17 mouse cellular contexts compared by ENCODE assay signal in genomic region chr7:101516460-101516859, GRCm38 (mm10).
DNase-seq lines count a peak whose midpoint lies in the region; ATAC-seq and TF ChIP-seq lines count a peak whose summit lies in the region.
"Had no signal": no experiment of that assay in that cellular context is flagged by ENCODE, and none has a peak within 500 bp of the region (broad histone marks: within the 10 kb centered on the region; RNA-seq: fewer than 3 reads in every experiment).

No protein-coding gene starts in this region.

- 66% methylated on average over 6 of the region's 6 CpGs for WGBS in kidney, postnatal 0 days
- 61% methylated on average over 6 of the region's 6 CpGs for WGBS in kidney, embryonic 15.5 days

- peak; percentile 19; the same call in 1 of the 2 replicates for TF ChIP-seq CTCF in kidney, postnatal 0 days (IDR thresholded peaks at IDR 0.05; ENCODE audit: low read depth)

- no peak for ATAC-seq in kidney, postnatal 0 days (replicated peaks; ENCODE audit: low FRiP score, low read depth)
- ATAC-seq in kidney, embryonic 15.5 days (replicated peaks; ENCODE audit: low FRiP score), result no peak
- ATAC-seq: forebrain, embryonic 15.5 days; midbrain, embryonic 15.5 days had no signal

- H3K4me1 ChIP-seq in kidney, postnatal 0 days (replicated peaks; ENCODE audit: insufficient read depth, low read length), result no peaks in the 10 kb centered on the region
- no peaks in the 10 kb centered on the region for H3K4me1 ChIP-seq in kidney, embryonic 15.5 days
- H3K4me1 ChIP-seq: embryonic facial prominence, embryonic 15.5 days; liver, embryonic 13.5 days had no signal

- no peaks in the 10 kb centered on the region for H3K9me3 ChIP-seq in kidney, postnatal 0 days (replicated peaks; ENCODE audit: low read length)
- no peaks in the 10 kb centered on the region for H3K9me3 ChIP-seq in kidney, embryonic 15.5 days (replicated peaks)
- H3K9me3 ChIP-seq: embryonic facial prominence, embryonic 15.5 days; forebrain, embryonic 15.5 days; hindbrain, embryonic 15.5 days; liver, embryonic 13.5 days; midbrain, embryonic 15.5 days; neural tube, embryonic 13.5 days had no signal

- H3K4me2 ChIP-seq in kidney, postnatal 0 days (ENCODE audit: low read length), result no peak overlapping the region
- no peak overlapping the region for H3K4me2 ChIP-seq in kidney, embryonic 15.5 days
- H3K4me2 ChIP-seq: embryonic facial prominence, embryonic 15.5 days; forebrain, embryonic 15.5 days; hindbrain, embryonic 15.5 days; liver, embryonic 13.5 days; midbrain, embryonic 15.5 days; neural tube, embryonic 13.5 days had no signal

- DNase-seq in kidney, postnatal 0 days (ENCODE audit: low spot score), result no peak
- peak; percentile 40 for DNase-seq in thymus, postnatal 14 days
- no peak for DNase-seq in thymus, postnatal 25 days
- DNase-seq in ZHBTc4 (ENCODE audit: low read depth, low spot score), result peak; percentile 44
- DNase-seq in thymus, postnatal 4 days, result peak; percentile 56
- DNase-seq in lung, postnatal 25 days (ENCODE audit: low spot score), result no peak
- no peak for DNase-seq in gastrocnemius, postnatal 10 days
- DNase-seq: adrenal gland, adult 2 months; cerebellum, postnatal 36 days; kidney, postnatal 10 days; liver, embryonic 13.5 days had no signal

- H3K27me3 ChIP-seq in kidney, postnatal 0 days (ENCODE audit: insufficient read depth, low read length), result no peaks in the 10 kb centered on the region
- H3K27me3 ChIP-seq in kidney, embryonic 15.5 days, result no peaks in the 10 kb centered on the region
- H3K27me3 ChIP-seq: embryonic facial prominence, embryonic 15.5 days; forebrain, embryonic 15.5 days; hindbrain, embryonic 15.5 days; liver, embryonic 13.5 days; midbrain, embryonic 15.5 days; neural tube, embryonic 13.5 days had no signal

- H3K27ac ChIP-seq in kidney, postnatal 0 days, result no peak overlapping the region
- H3K27ac ChIP-seq in kidney, embryonic 15.5 days, result no peak overlapping the region
- H3K27ac ChIP-seq: embryonic facial prominence, embryonic 15.5 days; hindbrain, embryonic 15.5 days; liver, embryonic 13.5 days; midbrain, embryonic 15.5 days; neural tube, embryonic 13.5 days had no signal

- no peak overlapping the region for H3K9ac ChIP-seq in kidney, postnatal 0 days (ENCODE audit: low read depth, low read length)
- H3K9ac ChIP-seq in kidney, embryonic 15.5 days, result no peak overlapping the region
- H3K9ac ChIP-seq: embryonic facial prominence, embryonic 15.5 days; forebrain, embryonic 15.5 days; hindbrain, embryonic 15.5 days; liver, embryonic 13.5 days; midbrain, embryonic 15.5 days; neural tube, embryonic 13.5 days had no signal

- no peak overlapping the region for H3K4me3 ChIP-seq in kidney, postnatal 0 days (replicated peaks; ENCODE audit: low read depth, low read length)
- H3K4me3 ChIP-seq in kidney, embryonic 15.5 days (replicated peaks), result no peak overlapping the region
- H3K4me3 ChIP-seq: embryonic facial prominence, embryonic 15.5 days; forebrain, embryonic 15.5 days; hindbrain, embryonic 15.5 days; liver, embryonic 13.5 days; midbrain, embryonic 15.5 days; neural tube, embryonic 13.5 days had no signal

- H3K36me3 ChIP-seq in kidney, postnatal 0 days (ENCODE audit: insufficient read depth, low read length), result no peaks in the 10 kb centered on the region
- H3K36me3 ChIP-seq in kidney, embryonic 15.5 days, result no peaks in the 10 kb centered on the region
- H3K36me3 ChIP-seq: embryonic facial prominence, embryonic 15.5 days; forebrain, embryonic 15.5 days; hindbrain, embryonic 15.5 days; liver, embryonic 13.5 days; midbrain, embryonic 15.5 days; neural tube, embryonic 13.5 days had no signal

Comparison
In these comparisons a context has a peak if more than half of its experiments do, and no peak if none do; other contexts are left out.
1. DNase-seq: peak in thymus, postnatal 14 days (single experiment), ZHBTc4 (single experiment) and thymus, postnatal 4 days (single experiment); none in kidney, postnatal 0 days (single experiment), thymus, postnatal 25 days (single experiment), lung, postnatal 25 days (single experiment) and gastrocnemius, postnatal 10 days (single experiment).